Mouse (Mus musculus): Measurements from ENCODE around the gene Ppm1n. TPM values are rescaled to one million over a fixed set of nuclear protein-coding genes. Genes with fewer than 3 reads are reported as not detected.
A peak's percentile ranks its signal among the peaks of the same experiment; 100 is the strongest.

Ppm1n gene
- total and polyA plus RNA-seq, 3 experiments, result not detected

DNA sequence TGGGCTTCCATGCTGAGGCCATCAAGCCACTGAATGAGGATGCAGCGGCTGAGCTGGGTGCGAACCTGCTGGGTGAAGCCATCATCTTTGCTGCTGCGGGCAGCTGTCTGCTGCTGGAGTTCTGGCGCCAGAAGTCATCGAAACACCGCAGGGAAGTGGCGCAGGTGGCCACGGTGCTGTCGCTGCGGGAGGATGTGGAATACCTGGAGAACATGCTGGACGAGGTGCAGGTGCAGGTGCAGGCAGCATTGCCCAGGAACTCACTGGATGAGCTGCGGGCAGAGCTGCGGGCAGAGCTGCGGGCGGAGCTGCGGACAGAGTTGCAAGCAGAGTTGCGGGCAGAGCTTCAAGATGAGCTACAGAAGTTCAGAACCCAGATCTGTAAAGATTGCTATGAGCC lies 24.5 kb downstream of the Ppm1n start:
- Histone ChIP-seq H3K9me3 (replicated peaks) (no peaks in the 10 kb centered on the region), H3K4me3 (ENCODE audit: low read depth, low read length) (peak overlapping the region; percentile 48), H3K27me3 (ENCODE audit: insufficient read depth, low read length) (no peaks in the 10 kb centered on the region), H3K36me3 (replicated peaks) (peaks cover 68% of the 10 kb centered on the region), H3K4me1 (ENCODE audit: insufficient read depth, low read depth, low read length) (peaks cover 44% of the 10 kb centered on the region)
- no peak for TF ChIP-seq CTCF (IDR thresholded peaks at IDR 0.05; ENCODE audit: low read depth, low read length)
- 0 out of 2 replicates have a peak, but pooled peaks have one; percentile 41 for TF ChIP-seq POLR2AphosphoS5 (IDR thresholded peaks at IDR 0.05; ENCODE audit: insufficient replicate concordance, low read depth, low read length)
- ATAC-seq (ENCODE audit: extremely low read depth, insufficient number of reproducible peaks, low FRiP score, poor library complexity, severe bottlenecking) (no peak), DNase-seq (ENCODE audit: low spot score) (no peak)

DNA sequence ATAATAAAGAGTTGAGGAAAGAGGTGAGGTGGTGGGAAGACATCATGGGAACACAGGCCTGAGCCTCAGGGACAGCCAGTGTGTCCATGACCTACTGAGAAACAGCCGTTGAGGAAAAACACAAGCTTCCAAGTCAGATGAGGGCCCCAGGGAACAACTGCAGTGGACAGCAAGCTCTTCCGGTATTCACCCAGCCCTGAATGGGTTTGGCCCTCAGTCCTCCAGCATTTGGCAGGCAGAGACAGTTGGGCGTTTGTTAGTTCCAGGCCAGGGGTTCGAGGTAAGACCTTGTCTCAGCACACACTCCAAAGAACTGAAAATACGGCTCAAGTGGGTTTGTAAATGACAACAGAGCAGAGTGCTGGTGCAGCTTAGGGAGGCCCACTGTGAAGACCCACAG lies 26.4 kb downstream of the Ppm1n start:
- Histone ChIP-seq H3K27me3 (ENCODE audit: insufficient read depth, low read length) (no peaks in the 10 kb centered on the region), H3K9me3 (replicated peaks) (no peaks in the 10 kb centered on the region), H3K4me1 (ENCODE audit: insufficient read depth, low read depth, low read length) (peaks cover 36% of the 10 kb centered on the region), H3K4me3 (ENCODE audit: low read depth, low read length) (no peak overlapping the region), H3K36me3 (replicated peaks) (peaks cover 62% of the 10 kb centered on the region)
- TF ChIP-seq GATA2 (IDR thresholded peaks at IDR 0.05; ENCODE audit: borderline replicate concordance, low read depth, low read length), result no peak
- TF ChIP-seq CTCF (IDR thresholded peaks at IDR 0.05; ENCODE audit: low read depth, low read length), result no peak
- no peak for TF ChIP-seq TAL1 (conservative IDR thresholded peaks at IDR 0.05; ENCODE audit: low read depth, low read length)
- no peak for TF ChIP-seq POLR2AphosphoS5 (IDR thresholded peaks at IDR 0.05; ENCODE audit: insufficient replicate concordance, low read depth, low read length)
- TF ChIP-seq GATA1 (IDR thresholded peaks at IDR 0.05; ENCODE audit: borderline replicate concordance, low read length), result no peak
- ATAC-seq (ENCODE audit: extremely low read depth, insufficient number of reproducible peaks, low FRiP score, poor library complexity, severe bottlenecking) (no peak), DNase-seq (ENCODE audit: low spot score) (no peak)

DNA sequence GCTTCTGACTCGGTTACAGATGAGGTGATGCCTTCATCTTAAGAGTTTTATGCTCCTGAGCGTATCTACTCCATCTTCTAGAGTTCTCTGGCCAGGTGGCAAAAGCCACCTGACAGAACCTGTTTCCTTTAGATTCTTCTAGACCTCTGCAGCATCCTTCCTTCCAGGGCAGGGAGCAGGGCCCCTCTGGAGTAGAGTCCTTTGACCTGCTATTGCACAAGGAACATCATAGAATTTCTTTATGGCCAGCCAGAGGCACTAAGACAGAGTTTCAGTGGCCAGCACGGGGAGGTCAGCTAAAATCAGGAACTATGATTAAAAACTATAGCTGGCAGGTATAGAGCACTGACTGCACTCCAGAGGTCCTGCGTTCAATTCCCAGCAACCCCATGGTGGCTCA lies 27.8 kb downstream of the Ppm1n start:
- TF ChIP-seq POLR2AphosphoS5 (IDR thresholded peaks at IDR 0.05; ENCODE audit: insufficient replicate concordance, low read depth, low read length), result no peak
- no peak for TF ChIP-seq GATA2 (IDR thresholded peaks at IDR 0.05; ENCODE audit: borderline replicate concordance, low read depth, low read length)
- no peak for TF ChIP-seq GATA1 (IDR thresholded peaks at IDR 0.05; ENCODE audit: borderline replicate concordance, low read length)
- TF ChIP-seq TAL1 (conservative IDR thresholded peaks at IDR 0.05; ENCODE audit: low read depth, low read length), result no peak

DNA sequence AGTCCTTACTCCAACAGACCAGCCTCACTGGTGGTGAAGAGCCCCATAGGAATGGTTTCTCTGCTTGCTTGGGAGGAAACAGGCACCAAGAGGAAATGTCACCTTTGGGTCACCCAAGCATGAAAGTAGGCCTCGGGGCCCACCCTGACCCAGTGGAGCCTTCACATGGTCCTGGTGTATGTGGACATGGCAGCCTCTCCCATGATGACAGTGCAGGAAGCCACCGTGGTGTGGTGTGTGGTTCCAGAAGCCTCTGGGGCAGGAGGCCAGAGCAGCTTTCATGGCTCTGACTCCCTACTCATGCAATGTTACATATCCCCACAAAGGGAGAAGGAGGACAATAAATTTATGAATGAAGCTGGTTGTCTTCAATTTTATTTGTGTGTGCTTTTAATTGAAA lies 32.4 kb downstream of the Ppm1n start:
- peak; percentile 49 for ATAC-seq (ENCODE audit: extremely low read depth, insufficient number of reproducible peaks, low FRiP score, poor library complexity, severe bottlenecking)
- H3K36me3 ChIP-seq (replicated peaks), result peaks cover 57% of the 10 kb centered on the region

More for the DNA sequence above, 27.8 kb downstream of the Ppm1n start:
- Histone ChIP-seq H3K4me1 (ENCODE audit: insufficient read depth, low read depth, low read length) (peaks cover 30% of the 10 kb centered on the region), H3K4me3 (ENCODE audit: low read depth, low read length) (no peak overlapping the region), H3K27me3 (ENCODE audit: insufficient read depth, low read length) (no peaks in the 10 kb centered on the region), H3K36me3 (replicated peaks) (peaks cover 55% of the 10 kb centered on the region), H3K9me3 (replicated peaks) (no peaks in the 10 kb centered on the region)
- DNase-seq (ENCODE audit: low spot score) (no peak), ATAC-seq (ENCODE audit: extremely low read depth, insufficient number of reproducible peaks, low FRiP score, poor library complexity, severe bottlenecking) (no peak)

DNA sequence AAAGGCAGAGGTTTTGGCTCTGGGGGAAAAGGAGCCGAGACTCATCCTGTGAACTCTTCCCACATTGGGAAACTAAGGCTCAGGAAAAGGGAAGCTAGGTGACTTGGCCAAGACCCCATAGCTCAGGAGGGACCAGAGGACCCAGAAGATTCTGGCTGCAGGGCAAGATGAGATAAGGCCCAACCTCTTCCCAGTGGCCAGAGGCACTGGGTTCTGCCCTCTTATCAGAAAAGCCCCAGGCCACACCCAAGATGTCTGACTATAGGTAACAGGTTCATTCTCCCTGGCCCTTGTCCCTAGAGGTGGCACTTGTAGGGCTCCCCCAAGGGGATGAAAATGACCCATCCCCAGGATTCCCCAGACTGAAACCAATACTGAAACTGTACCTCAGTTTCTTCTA lies 33.0 kb downstream of the Ppm1n start:
- H3K4me3 ChIP-seq (ENCODE audit: low read depth, low read length), result no peak overlapping the region
- no peak for TF ChIP-seq GATA2 (IDR thresholded peaks at IDR 0.05; ENCODE audit: borderline replicate concordance, low read depth, low read length)
- TF ChIP-seq TAL1 (conservative IDR thresholded peaks at IDR 0.05; ENCODE audit: low read depth, low read length), result no peak
- TF ChIP-seq POLR2AphosphoS5 (IDR thresholded peaks at IDR 0.05; ENCODE audit: insufficient replicate concordance, low read depth, low read length), result no peak
- TF ChIP-seq CTCF (IDR thresholded peaks at IDR 0.05; ENCODE audit: low read depth, low read length), result no peak
- TF ChIP-seq GATA1 (IDR thresholded peaks at IDR 0.05; ENCODE audit: borderline replicate concordance, low read length), result no peak
- peaks cover 57% of the 10 kb centered on the region for H3K36me3 ChIP-seq (replicated peaks)
- peaks cover 31% of the 10 kb centered on the region for H3K4me1 ChIP-seq (ENCODE audit: insufficient read depth, low read depth, low read length)
- DNase-seq (ENCODE audit: low spot score), result no peak
- no peaks in the 10 kb centered on the region for H3K27me3 ChIP-seq (ENCODE audit: insufficient read depth, low read length)
- peak; percentile 28; the same call in 1 of the 2 replicates for ATAC-seq (ENCODE audit: extremely low read depth, insufficient number of reproducible peaks, low FRiP score, poor library complexity, severe bottlenecking)
- H3K9me3 ChIP-seq (replicated peaks), result no peaks in the 10 kb centered on the region

More for the DNA sequence above, 32.4 kb downstream of the Ppm1n start:
- Histone ChIP-seq H3K4me3 (ENCODE audit: low read depth, low read length) (peak overlapping the region; percentile 44; the same call in 1 of the 2 replicates), H3K4me1 (ENCODE audit: insufficient read depth, low read depth, low read length) (peaks cover 32% of the 10 kb centered on the region), H3K9me3 (replicated peaks) (no peaks in the 10 kb centered on the region), H3K27me3 (ENCODE audit: insufficient read depth, low read length) (no peaks in the 10 kb centered on the region)
- no peak for DNase-seq (ENCODE audit: low spot score)
- no peak for TF ChIP-seq POLR2AphosphoS5 (IDR thresholded peaks at IDR 0.05; ENCODE audit: insufficient replicate concordance, low read depth, low read length)
- TF ChIP-seq CTCF (IDR thresholded peaks at IDR 0.05; ENCODE audit: low read depth, low read length), result no peak
- TF ChIP-seq GATA1 (IDR thresholded peaks at IDR 0.05; ENCODE audit: borderline replicate concordance, low read length), result no peak
- no peak for TF ChIP-seq TAL1 (conservative IDR thresholded peaks at IDR 0.05; ENCODE audit: low read depth, low read length)
- no peak for TF ChIP-seq GATA2 (IDR thresholded peaks at IDR 0.05; ENCODE audit: borderline replicate concordance, low read depth, low read length)

DNA sequence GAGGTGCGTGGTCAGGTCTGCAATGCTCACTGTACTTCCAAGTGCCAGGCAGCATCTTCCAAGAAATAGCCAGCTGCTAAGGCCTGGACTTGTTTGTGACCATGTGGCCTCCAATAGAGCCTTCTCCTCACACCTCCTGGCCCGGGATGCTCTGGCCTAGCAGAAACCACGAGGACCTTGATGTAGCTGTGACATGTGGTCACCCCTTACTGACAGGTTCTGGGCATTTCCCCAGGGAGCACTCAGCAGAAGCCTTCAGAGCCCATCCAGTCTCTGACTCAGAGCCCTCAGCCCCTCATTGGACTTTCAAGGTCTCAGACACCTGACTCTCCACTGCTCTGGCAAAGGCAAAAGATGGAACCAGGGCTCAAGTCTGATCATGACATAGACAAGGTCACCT lies 34.8 kb downstream of the Ppm1n start:
- ATAC-seq (ENCODE audit: extremely low read depth, insufficient number of reproducible peaks, low FRiP score, poor library complexity, severe bottlenecking) (no peak), DNase-seq (ENCODE audit: low spot score) (no peak)
- no peaks in the 10 kb centered on the region for H3K27me3 ChIP-seq (ENCODE audit: insufficient read depth, low read length)
- H3K9me3 ChIP-seq (replicated peaks), result no peaks in the 10 kb centered on the region
- no peak for TF ChIP-seq GATA2 (IDR thresholded peaks at IDR 0.05; ENCODE audit: borderline replicate concordance, low read depth, low read length)
- no peak for TF ChIP-seq POLR2AphosphoS5 (IDR thresholded peaks at IDR 0.05; ENCODE audit: insufficient replicate concordance, low read depth, low read length)
- no peak for TF ChIP-seq TAL1 (conservative IDR thresholded peaks at IDR 0.05; ENCODE audit: low read depth, low read length)
- no peak for TF ChIP-seq CTCF (IDR thresholded peaks at IDR 0.05; ENCODE audit: low read depth, low read length)
- TF ChIP-seq GATA1 (IDR thresholded peaks at IDR 0.05; ENCODE audit: borderline replicate concordance, low read length), result no peak
- peaks cover 71% of the 10 kb centered on the region for H3K36me3 ChIP-seq (replicated peaks)
- H3K4me1 ChIP-seq (ENCODE audit: insufficient read depth, low read depth, low read length), result peaks cover 40% of the 10 kb centered on the region
- H3K4me3 ChIP-seq (ENCODE audit: low read depth, low read length), result no peak overlapping the region
